Mouse (Mus musculus) thymus, postnatal 25 days (tissue): ENCODE measurements at regions not wholly inside any gene's neighbourhood (a gene's known extent, or its start where the extent isn't known, plus 50 kb on each side); places are given as distances from the start of the nearest gene placed in this dataset.

Source experiments
- DNase-seq: peaks from one replicate; pipeline ENCODE4 v3.0.0; 2022

DNA sequence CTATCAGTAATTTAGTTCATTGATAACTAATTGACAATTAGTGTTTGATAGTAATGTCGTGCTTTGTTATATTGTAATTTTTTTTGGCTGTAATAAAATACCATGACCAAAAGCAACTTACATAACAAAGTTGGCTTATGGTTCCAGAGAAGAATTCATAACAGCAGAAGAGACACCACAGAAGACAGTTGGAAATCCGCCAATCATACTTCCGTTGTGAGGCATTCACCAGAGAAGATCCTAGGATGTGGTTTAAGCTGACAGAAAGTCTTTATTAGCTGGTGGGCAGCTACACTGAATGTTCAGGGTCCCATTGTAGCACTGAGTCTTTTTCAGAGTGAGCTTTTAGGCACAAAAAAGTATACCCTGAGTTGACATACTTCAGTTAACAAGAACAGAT lies 109.9 kb downstream of the Sec23a start:
- DNase-seq: no peak

DNA sequence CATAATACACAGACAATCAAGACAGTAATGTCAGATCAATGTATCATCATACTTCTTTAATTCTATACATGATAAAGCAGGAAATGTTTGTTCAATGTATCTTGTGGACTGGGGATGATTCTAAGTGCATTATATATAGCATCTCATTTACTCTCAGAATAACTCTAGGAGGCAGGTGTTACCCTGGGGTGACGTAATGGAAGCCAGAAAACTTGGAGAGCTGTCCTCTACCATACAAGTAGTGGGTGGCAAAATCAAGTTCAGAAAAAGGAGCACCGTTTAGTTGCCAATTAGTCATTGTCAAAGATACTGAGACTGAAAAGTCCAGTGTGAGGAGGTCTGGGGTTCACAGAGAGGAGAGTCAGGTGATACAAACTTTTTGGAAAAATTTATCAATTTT lies 136.0 kb downstream of the Sec23a start:
- no peak for DNase-seq

- DNase-seq: no peak
Observed at GRCm38 (mm10) chr12:58872465-58872864, 139.4 kb downstream of the Sec23a start.

DNA sequence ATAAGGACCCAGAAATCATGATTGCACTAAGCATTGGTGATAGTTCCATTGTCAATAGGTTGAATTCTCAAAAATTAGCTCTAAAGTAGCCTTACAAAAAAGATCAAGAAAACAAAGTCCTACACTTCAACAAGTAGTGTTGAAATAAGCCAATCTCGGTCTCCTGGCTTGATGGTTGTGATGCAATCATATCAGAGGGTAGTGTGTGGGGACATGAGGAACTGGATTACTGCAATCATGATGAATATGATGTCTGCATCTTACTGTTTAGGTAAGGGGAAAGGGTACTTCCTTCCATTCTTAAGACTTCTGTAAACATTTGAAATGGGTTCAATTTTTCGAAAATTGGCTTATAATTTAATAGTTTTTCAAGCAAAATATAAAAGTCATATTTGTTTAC lies 155.3 kb downstream of the Sec23a start:
- no peak for DNase-seq

- no peak for DNase-seq
Observed at GRCm38 (mm10) chr12:58851677-58852385, 160.0 kb downstream of the Sec23a start.

GRCm38 (mm10) chr12:58829656-58830055 lies 182.2 kb downstream of the Sec23a start:
- DNase-seq: no peak

DNA sequence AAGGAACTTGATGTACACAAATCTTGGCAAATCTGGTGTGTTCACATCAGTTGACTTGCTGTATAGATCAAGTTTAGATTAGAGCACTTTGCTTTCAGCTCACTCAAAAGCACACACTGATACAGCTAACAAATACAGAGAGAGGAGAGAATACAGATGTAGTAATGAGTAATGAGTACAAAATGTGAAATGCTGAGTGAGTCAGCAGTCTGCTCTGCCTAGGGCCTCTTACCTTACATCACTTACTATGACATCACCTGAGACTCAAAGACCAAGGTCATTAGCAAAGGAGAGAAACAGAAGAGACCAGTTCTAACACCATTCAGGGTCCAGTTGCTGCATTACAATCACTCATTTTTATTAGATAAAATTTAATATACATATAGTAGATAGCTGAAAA lies 184.0 kb downstream of the Sec23a start:
- DNase-seq: no peak

- no peak for DNase-seq
Observed at GRCm38 (mm10) chr12:58825139-58825921, 186.5 kb downstream of the Sec23a start.

GRCm38 (mm10) chr12:58822971-58823370 lies 188.8 kb downstream of the Sec23a start:
- no peak for DNase-seq

DNA sequence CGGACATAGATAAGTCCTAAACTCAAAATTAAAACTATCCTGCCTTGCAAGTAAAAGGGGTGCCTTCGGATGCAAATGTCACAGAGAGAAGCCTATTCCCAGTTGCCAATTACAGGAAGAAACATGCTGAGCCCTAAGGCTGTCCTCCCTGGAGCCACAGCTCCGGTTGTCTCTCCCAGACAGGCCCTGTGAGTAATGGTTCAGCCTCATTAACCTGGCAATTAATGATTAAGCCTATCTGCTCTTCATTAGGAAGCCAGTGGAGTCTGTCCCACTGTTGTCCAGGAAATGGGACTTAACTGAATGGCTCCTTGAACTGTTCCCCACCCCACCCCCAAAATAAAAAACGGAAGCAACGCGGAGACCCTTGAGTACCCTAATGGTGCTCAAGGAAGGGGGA lies 207.7 kb downstream of the Sec23a start:
- no peak for DNase-seq

GRCm38 (mm10) chr12:58802410-58802809 lies 209.4 kb downstream of the Sec23a start:
- DNase-seq: peak; percentile 43
